Mouse (Mus musculus) spleen, adult 2 months (tissue): ENCODE measurements around the gene Arfrp1. TPM values are rescaled to one million over a fixed set of nuclear protein-coding genes. Genes with fewer than 3 reads are reported as not detected.

Experiments used
- DNase-seq, 2 experiments: peaks; one replicate each; pipeline versions ENCODE4 v3.0.0 to v3.0.0-alpha.2; 2012 to 2021; ENCODE audit warnings: low spot score in 2 of 2, low read depth in 1 of 2
- H3K27ac ChIP-seq: fragments of 200-500 bp; 2 replicates; pipeline ENCODE4 v1.5.1; 2012; ENCODE audit warnings: low read length, inconsistent platforms; ENCODE audit not compliant: insufficient read depth
- H3K27me3 ChIP-seq: fragments of 200-500 bp; 2 replicates; pipeline ENCODE4 v1.6.1; 2012; ENCODE audit warnings: mild to moderate bottlenecking, moderate library complexity, low read length, inconsistent platforms; ENCODE audit not compliant: control insufficient read depth, insufficient read depth
- H3K36me3 ChIP-seq: fragments of 200-500 bp; 2 replicates; pipeline ENCODE4 v1.6.1; 2012; ENCODE audit warnings: mild to moderate bottlenecking, low read length, inconsistent platforms; ENCODE audit not compliant: control insufficient read depth, insufficient read depth
- H3K4me1 ChIP-seq: fragments of 200-500 bp; 2 replicates; pipeline ENCODE4 v1.6.1; 2011; ENCODE audit warnings: inconsistent platforms; ENCODE audit not compliant: control insufficient read depth, insufficient read depth, insufficient read length
- H3K4me3 ChIP-seq: fragments of 200-500 bp; 2 replicates; pipeline ENCODE4 v1.5.1; 2011; ENCODE audit warnings: mild to moderate bottlenecking, inconsistent platforms; ENCODE audit not compliant: insufficient read depth, insufficient read length; ENCODE audit errors: extremely low read depth
- CTCF ChIP-seq: fragments of 200-500 bp; IDR thresholded peaks from 2 replicates; pipeline ENCODE4 v1.5.1; 2011; ENCODE audit warnings: mild to moderate bottlenecking, inconsistent platforms; ENCODE audit not compliant: insufficient read depth, insufficient read length, insufficient replicate concordance; ENCODE audit errors: extremely low read depth
- POLR2A ChIP-seq: fragments of 200-500 bp; IDR thresholded peaks from 2 replicates; pipeline ENCODE4 v1.6.1; 2011; ENCODE audit warnings: low read depth, low read length, inconsistent platforms
- WGBS: fragments of 180-500 bp; shearing (Covaris S2); methylation state at CpG from one replicate; pipeline ENCODE4 v1.1.7; 2018; 5-methylcytosine and 5-hydroxymethylcytosine counted together
- polyA plus RNA-seq: library from polyadenylated mRNA; depleted of rRNA; stranded (reverse); fragments of >200 nt; gene quantifications from 2 replicates; pipeline ENCODE4 v1.2.3, GENCODE M21; 2012; rRNA removed

Arfrp1 gene
- polyA plus RNA-seq, 1 experiment: 35.4 TPM

DNA sequence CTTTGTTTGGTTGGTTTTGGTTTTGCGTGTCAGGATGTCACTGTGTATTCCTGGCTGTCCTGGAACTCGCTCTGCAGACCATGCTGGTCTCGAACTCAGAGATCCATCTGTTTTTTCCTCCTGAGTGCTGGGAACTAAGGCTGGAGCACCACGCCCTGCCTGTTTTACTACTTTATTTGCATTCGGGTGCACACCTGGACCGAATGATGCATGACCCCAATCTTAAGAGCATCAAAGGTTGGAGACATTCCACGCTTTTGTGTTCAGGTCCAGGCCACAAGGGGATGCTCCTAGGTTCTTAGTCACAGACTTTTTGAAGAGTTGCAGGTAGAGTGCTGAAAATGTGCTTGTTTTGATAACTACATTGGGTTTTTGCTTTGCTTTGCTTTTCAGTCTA is 45.1 kb downstream of the Arfrp1 start:
- H3K36me3 ChIP-seq: peaks cover 4% of the 10 kb centered on the region
- 11% methylated on average over 7 of the region's 7 CpGs for WGBS
- no peak for DNase-seq
- H3K27me3 ChIP-seq: no peaks in the 10 kb centered on the region
- peak overlapping the region; percentile 91; the same call in 1 of the 2 replicates for H3K4me3 ChIP-seq
- no peak for TF ChIP-seq CTCF
- TF ChIP-seq POLR2A: no peak
- H3K4me1 ChIP-seq: no peaks in the 10 kb centered on the region; the same call in 1 of the 2 replicates
- 0 out of 2 replicates have a peak overlapping the region, but pooled peaks have one; percentile 78 for H3K27ac ChIP-seq

DNA sequence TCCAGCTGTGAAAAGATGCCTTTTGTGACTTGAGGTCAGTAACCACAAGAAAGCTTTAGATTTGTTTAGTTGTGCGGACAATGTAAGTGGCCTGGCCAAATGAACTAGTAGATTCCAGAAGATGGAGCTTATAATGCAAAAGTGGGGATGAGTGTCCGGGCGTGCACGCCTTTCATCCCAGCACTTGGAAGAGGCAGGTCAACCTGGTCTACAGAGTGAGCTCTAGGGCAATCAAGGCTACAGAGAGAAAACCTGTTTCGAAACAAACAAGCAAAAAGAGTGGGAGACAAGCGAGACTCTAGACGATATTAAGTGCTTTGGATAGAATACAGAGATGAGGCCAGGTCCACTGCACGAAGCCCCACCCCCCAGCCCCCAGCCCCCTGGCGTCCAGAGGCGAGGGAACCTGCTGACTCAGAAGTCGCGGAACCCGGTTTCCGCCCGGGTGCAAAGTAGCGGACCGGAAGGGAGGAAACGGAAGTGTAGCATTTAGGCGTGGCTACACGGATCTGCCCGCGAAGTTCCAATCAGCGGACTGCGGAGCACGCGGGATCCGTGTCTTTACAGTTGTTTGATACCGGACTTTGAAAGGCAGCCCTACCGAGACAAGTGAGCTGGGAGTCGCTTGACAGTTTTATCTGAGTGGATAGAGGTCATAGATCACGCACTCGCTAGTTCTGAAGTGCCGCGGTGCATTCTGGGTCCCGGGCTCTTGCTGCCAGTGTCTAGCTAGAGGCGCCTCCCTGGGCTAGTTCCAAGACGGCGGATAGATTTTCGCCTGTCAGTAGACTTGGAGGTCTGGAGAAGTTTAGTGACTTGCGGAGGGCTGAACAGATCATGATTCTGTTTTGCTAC is 45.7 kb downstream of the Arfrp1 start, which contains the start of gene Rtel1:
TSS of gene Rtel1 (plus strand) at position 492 of the 855 bp plus-strand sequence.
- Histone ChIP-seq H3K4me1 (no peaks in the 10 kb centered on the region; the same call in 1 of the 2 replicates), H3K27me3 (no peaks in the 10 kb centered on the region), H3K4me3 (peak within 1 kb of the TSS; percentile 91), H3K27ac (peak within 1 kb of the TSS; percentile 78), H3K36me3 (peaks cover 4% of the 10 kb centered on the region)
- DNase-seq: peak; percentile 73 to 78
- WGBS: 5% methylated on average over 40 of the region's 40 CpGs
- TF ChIP-seq POLR2A: no peak
- TF ChIP-seq CTCF: no peak

DNA sequence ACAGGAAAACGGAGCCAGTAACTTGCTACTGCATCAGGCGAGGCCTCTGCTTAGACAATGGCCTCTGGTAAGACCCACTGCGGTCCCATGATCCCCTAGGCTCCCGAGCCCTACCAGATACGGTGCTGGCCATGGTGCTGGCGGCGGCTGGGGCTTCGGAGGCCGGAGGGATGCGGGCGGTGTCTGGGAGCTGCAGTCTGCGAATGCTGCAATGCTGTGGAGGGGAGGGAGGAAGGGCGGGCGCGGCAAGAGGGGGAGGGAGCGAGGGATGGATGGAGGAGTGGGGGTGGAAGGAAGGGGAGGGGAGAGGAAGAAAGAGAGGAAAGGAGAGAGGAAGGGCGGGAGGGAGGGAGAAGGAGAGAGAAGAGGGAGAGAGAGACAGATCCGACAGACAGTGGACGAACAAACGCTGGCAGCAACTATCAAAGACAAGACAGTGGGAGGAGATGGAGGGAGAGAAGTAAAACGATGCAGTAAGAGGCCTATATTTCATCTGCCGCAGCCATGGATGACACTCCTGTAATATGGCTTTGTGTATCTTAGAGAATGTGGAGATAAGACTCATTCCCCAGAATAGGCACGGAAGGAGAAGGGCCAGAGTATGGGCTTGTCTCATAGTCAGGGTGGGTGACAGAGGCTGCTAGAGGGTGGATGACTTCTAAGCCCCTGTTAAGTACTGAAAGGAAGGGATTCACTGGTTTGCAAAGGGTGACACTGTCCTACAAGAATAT is 51.0 kb downstream of the Arfrp1 start, which contains the start of gene Stmn3:
TSS of gene Stmn3 (minus strand) at position 421 of the 731 bp plus-strand sequence.
- Histone ChIP-seq H3K27me3 (peaks cover 11% of the 10 kb centered on the region), H3K36me3 (no peaks in the 10 kb centered on the region), H3K27ac (no peak within 1 kb of the TSS), H3K4me3 (no peak within 1 kb of the TSS), H3K4me1 (peaks cover 4% of the 10 kb centered on the region)
- WGBS: 13% methylated on average over 20 of the region's 23 CpGs
- no peak for DNase-seq
- TF ChIP-seq CTCF (no peak), POLR2A (no peak)

DNA sequence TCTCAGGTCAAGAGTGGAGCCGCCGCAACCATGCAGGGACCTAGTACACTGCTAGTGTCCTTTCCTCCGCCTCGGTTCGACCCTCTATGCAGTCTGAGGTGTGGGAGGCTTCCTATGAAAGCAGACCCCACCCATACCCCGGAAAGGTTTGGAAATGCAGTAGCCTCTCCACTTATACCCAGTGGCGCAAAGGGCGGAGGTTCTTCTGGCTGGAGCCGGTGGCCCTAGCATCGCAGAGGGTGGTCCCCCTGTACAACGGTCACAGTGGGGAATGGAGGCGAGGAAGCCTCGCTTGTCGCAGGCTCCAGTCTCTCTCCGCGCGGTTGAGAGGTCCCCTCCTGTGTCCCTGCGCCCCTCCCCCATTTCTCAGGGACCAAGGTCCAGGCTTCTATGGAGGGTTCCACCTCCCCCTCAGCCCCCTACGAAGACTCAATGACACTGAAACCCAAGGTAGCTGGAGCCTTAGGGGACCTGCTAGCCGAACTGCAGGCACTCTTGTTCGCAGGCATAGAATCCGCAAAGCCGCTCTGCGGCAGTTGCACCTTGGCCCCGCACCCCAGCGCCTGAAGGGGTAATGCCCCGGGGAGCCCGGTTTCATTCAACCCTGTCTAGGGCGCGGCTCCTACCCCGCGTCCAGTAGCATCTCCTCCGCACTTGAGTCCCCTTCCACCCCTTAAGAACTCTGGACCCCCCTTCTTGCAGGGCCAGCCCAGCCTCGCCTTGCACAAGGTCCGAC is 51.7 kb downstream of the Arfrp1 start:
- no peak overlapping the region for H3K4me3 ChIP-seq
- H3K27me3 ChIP-seq: peaks cover 11% of the 10 kb centered on the region
- WGBS: 15% methylated on average over 35 of the region's 35 CpGs
- H3K27ac ChIP-seq: no peak overlapping the region
- TF ChIP-seq POLR2A: no peak
- no peak for TF ChIP-seq CTCF
- no peak for DNase-seq
- H3K36me3 ChIP-seq: no peaks in the 10 kb centered on the region
- peaks cover 4% of the 10 kb centered on the region for H3K4me1 ChIP-seq

DNA sequence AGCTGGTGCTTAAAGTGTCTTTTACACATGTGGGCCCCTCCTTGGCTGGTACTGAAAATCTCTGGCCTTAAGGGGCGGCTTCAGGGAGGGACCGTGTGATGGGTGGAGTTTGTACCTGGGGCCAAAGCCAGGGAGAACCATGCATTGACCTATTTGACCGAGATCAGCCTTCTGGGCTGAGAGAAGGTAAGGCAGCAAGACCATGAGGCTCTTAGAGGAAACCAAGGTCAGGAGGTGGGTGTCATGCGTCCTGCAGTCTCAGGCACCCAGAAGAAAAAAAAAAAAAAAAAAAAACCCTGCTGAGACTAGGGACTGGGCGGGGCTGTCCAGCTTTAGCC is 52.2 kb downstream of the Arfrp1 start:
- Histone ChIP-seq H3K27ac (no peak overlapping the region), H3K36me3 (no peaks in the 10 kb centered on the region), H3K4me1 (peaks cover 4% of the 10 kb centered on the region), H3K4me3 (no peak overlapping the region), H3K27me3 (peaks cover 11% of the 10 kb centered on the region)
- no peak for DNase-seq
- TF ChIP-seq CTCF: no peak
- TF ChIP-seq POLR2A: no peak
- 33% methylated on average over 5 of the region's 5 CpGs for WGBS

DNA sequence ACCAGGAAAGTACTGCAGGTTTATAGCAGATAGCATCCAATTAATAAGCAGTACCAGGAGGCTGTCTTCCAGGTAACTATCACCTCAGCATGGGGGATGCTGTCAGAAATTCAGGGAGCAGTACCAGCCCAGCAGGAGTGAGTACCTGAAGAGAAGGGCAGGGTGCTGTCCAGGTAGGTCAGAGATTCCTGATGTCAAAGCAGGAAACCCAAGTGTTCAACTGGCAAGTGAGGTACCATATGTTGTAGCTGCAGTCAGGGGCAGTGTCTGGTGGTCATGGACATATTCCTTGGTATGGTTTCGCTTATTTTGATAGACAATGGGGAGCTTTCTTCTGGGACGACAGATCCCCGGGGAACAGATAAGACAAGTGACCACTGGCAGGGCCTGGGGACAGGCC is 52.8 kb downstream of the Arfrp1 start:
- Histone ChIP-seq H3K4me3 (no peak overlapping the region), H3K4me1 (peaks cover 4% of the 10 kb centered on the region), H3K27me3 (peaks cover 11% of the 10 kb centered on the region), H3K27ac (no peak overlapping the region), H3K36me3 (no peaks in the 10 kb centered on the region)
- no peak for DNase-seq
- 84% methylated on average over 3 of the region's 3 CpGs for WGBS
- TF ChIP-seq POLR2A (no peak), CTCF (no peak)

Other genes with a start within 250 kb of the Arfrp1 start
- not detected in 2 replicates for gene Kcnq2, start 230.1 kb downstream of the Arfrp1 start, polyA plus RNA-seq
- 0.05 TPM in 1 of 2 replicates, not detected in the other for gene Eef1a2, start 208.4 kb downstream of the Arfrp1 start, polyA plus RNA-seq
- gene Ppdpf, start 178.2 kb downstream of the Arfrp1 start, polyA plus RNA-seq: 135 and 192 TPM in 2 replicates
- gene Ptk6, start 162.6 kb downstream of the Arfrp1 start, polyA plus RNA-seq: 0.13 and 0.15 TPM in 2 replicates
- gene Srms, start 152.2 kb downstream of the Arfrp1 start, polyA plus RNA-seq: 1.4 and 1.9 TPM in 2 replicates
- gene Fndc11, start 145.4 kb downstream of the Arfrp1 start, polyA plus RNA-seq: 1.1 and 1.3 TPM in 2 replicates
- 101 and 132 TPM in 2 replicates for gene Helz2, start 123.4 kb downstream of the Arfrp1 start, polyA plus RNA-seq
- gene Gmeb2, start 77.4 kb downstream of the Arfrp1 start, polyA plus RNA-seq: 22.8 and 27.1 TPM in 2 replicates
- not detected in 2 replicates for gene Stmn3, start 50.9 kb downstream of the Arfrp1 start, polyA plus RNA-seq
- gene Rtel1, start 45.7 kb downstream of the Arfrp1 start, polyA plus RNA-seq: 51.9 and 52.9 TPM in 2 replicates
- 44.7 and 45.7 TPM in 2 replicates for gene Zgpat, start 476 bp downstream of the Arfrp1 start, polyA plus RNA-seq
- gene Lime1, start 14.7 kb upstream of the Arfrp1 start, polyA plus RNA-seq: 146 and 163 TPM in 2 replicates
- gene Zbtb46, start 94.0 kb upstream of the Arfrp1 start, polyA plus RNA-seq: 9.6 and 10.9 TPM in 2 replicates
- gene Abhd16b, start 127.8 kb upstream of the Arfrp1 start, polyA plus RNA-seq: 0.15 and 0.36 TPM in 2 replicates
- 17.5 and 18.8 TPM in 2 replicates for gene Tpd52l2, start 131.7 kb upstream of the Arfrp1 start, polyA plus RNA-seq
- gene Dnajc5, start 155.1 kb upstream of the Arfrp1 start, polyA plus RNA-seq: 54.4 and 59.4 TPM in 2 replicates
- gene Uckl1, start 219.5 kb upstream of the Arfrp1 start, polyA plus RNA-seq: 170 and 197 TPM in 2 replicates
- gene Prpf6, start 226.5 kb upstream of the Arfrp1 start, polyA plus RNA-seq: 11.6 and 11.8 TPM in 2 replicates
- 32.3 and 42.2 TPM in 2 replicates for gene Zfp512b, start 227.4 kb upstream of the Arfrp1 start, polyA plus RNA-seq
- 15.0 and 22.8 TPM in 2 replicates for gene Samd10, start 233.8 kb upstream of the Arfrp1 start, polyA plus RNA-seq